Mouse (Mus musculus): ENCODE results near the gene Mrpl37. TPM values are rescaled to one million over a fixed set of nuclear protein-coding genes. Genes with fewer than 3 reads are reported as not detected.

Gene Mrpl37
- polyA plus RNA-seq, 1 experiment from 2014 or later, result 123 TPM

DNA sequence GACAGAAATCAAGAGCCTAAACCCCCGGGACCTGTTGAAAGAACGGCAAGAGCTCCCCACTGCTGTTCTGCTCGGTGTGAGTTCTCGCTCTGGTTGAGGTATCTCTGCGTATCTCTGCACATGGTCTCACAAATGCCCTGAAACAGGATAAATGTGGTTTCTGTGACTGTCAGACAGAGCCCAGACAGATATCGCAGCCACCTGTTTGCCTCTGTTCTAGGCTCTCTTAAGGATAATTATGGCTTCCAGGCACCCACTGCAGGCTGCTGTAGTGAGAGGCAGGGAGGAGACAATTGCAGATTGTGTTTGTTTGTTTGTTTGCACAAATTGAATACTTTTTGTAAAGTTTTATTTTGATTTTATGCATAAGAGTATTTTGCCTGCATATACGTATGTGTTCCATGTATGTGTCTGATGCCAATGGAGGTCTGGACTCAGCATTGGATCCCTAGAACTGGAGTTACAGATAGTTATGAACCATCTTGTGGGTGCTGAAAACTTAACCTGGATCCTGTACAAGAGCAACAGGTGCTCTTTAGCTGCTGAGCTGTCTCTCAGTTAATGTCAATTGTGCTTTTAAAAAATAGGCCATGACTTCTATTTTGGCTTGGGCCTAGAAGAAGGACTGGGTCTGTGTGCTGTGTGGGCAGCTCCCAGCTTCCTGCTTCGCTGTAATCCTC lies 55.2 kb downstream of the Mrpl37 start:
- Histone ChIP-seq H3K27ac (replicated peaks) (no peak overlapping the region), H3K4me3 (no peak overlapping the region), H3K4me1 (peaks cover 48% of the 10 kb centered on the region), H3K27me3 (ENCODE audit: low read depth, poor library complexity, severe bottlenecking) (no peaks in the 10 kb centered on the region), H3K36me3 (peaks cover 76% of the 10 kb centered on the region), H3K9me3 (replicated peaks) (no peaks in the 10 kb centered on the region)
- no peak for DNase-seq (ENCODE audit: low spot score)
- 91% methylated on average over 8 of the region's 8 CpGs for WGBS

DNA sequence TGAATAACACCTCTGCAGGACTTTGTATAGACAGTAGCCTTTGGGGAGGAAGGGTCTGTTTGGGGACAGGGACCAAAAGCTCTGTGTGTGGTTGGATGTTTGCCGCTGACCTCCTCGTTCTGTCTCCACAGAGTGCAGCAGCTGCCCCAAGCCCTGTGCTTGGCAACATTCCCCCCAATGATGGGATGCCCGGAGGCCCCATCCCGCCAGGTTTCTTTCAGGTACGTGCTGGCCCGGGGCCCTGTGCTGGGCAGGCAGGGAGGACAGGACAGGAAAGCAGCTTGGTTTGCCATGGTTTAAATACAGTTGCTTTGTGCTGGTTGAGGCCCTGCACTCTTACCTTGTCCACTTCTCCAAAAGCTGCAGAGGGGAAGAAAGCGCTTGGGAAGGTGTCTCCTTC lies 57.1 kb downstream of the Mrpl37 start:
- H3K9me3 ChIP-seq (replicated peaks), result no peaks in the 10 kb centered on the region
- DNase-seq (ENCODE audit: low spot score), result no peak
- peaks cover 29% of the 10 kb centered on the region for H3K4me1 ChIP-seq
- WGBS, result 94% methylated on average over 7 of the region's 7 CpGs
- H3K27ac ChIP-seq (replicated peaks), result no peak overlapping the region
- no peaks in the 10 kb centered on the region for H3K27me3 ChIP-seq (ENCODE audit: low read depth, poor library complexity, severe bottlenecking)
- no peak overlapping the region for H3K4me3 ChIP-seq
- peaks cover 64% of the 10 kb centered on the region for H3K36me3 ChIP-seq

- no peak overlapping the region for H3K27ac ChIP-seq (replicated peaks)
- WGBS, result 92% methylated on average over 2 of the region's 2 CpGs
- DNase-seq (ENCODE audit: low spot score), result no peak
- peaks cover 53% of the 10 kb centered on the region for H3K36me3 ChIP-seq
- no peak overlapping the region for H3K4me3 ChIP-seq
- H3K27me3 ChIP-seq (ENCODE audit: low read depth, poor library complexity, severe bottlenecking), result no peaks in the 10 kb centered on the region
- peaks cover 28% of the 10 kb centered on the region for H3K4me1 ChIP-seq
- H3K9me3 ChIP-seq (replicated peaks), result no peaks in the 10 kb centered on the region
These were observed 58.5 kb downstream of the Mrpl37 start for GRCm38 (mm10) chr4:107008161-107008560.

DNA sequence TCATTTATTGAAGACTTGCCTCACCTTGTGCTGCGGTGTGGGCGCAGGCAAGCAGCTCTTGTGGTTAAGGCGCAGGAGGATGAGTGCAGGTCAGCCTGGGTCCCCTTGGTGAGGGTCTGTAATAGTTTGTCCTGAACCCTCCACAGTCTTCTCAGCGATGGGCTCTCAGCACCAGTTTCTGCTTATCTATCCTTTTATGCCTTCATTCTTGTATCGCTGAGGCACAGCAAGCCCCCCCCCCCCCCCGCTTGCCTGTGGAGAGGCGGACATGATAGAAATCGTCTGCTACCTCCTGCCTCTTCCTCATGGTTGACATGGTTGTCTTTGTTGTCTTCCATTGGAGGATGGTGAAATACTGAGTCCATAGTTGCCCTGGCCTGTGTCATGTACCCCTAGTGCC lies 59.3 kb downstream of the Mrpl37 start:
- no peak for DNase-seq (ENCODE audit: low spot score)
- WGBS, result 94% methylated on average over 8 of the region's 8 CpGs
- peaks cover 50% of the 10 kb centered on the region for H3K36me3 ChIP-seq
- H3K27me3 ChIP-seq (ENCODE audit: low read depth, poor library complexity, severe bottlenecking), result no peaks in the 10 kb centered on the region
- peaks cover 28% of the 10 kb centered on the region for H3K4me1 ChIP-seq
- H3K9me3 ChIP-seq (replicated peaks), result no peaks in the 10 kb centered on the region
- no peak overlapping the region for H3K4me3 ChIP-seq
- H3K27ac ChIP-seq (replicated peaks), result no peak overlapping the region

GRCm38 (mm10) chr4:107006807-107007206 lies 59.9 kb downstream of the Mrpl37 start:
- Histone ChIP-seq H3K9me3 (replicated peaks) (no peaks in the 10 kb centered on the region), H3K4me1 (peaks cover 28% of the 10 kb centered on the region), H3K27ac (replicated peaks) (no peak overlapping the region), H3K27me3 (ENCODE audit: low read depth, poor library complexity, severe bottlenecking) (no peaks in the 10 kb centered on the region), H3K4me3 (no peak overlapping the region), H3K36me3 (peaks cover 44% of the 10 kb centered on the region)
- DNase-seq (ENCODE audit: low spot score), result no peak
- 94% methylated on average over 6 of the region's 6 CpGs for whole genome bisulfite sequencing

- Histone ChIP-seq H3K27ac (replicated peaks) (no peak overlapping the region), H3K9me3 (replicated peaks) (no peaks in the 10 kb centered on the region), H3K4me1 (peaks cover 32% of the 10 kb centered on the region), H3K4me3 (no peak overlapping the region), H3K36me3 (peaks cover 40% of the 10 kb centered on the region), H3K27me3 (ENCODE audit: low read depth, poor library complexity, severe bottlenecking) (no peaks in the 10 kb centered on the region)
- WGBS, result 86% methylated on average over 4 of the region's 4 CpGs
- no peak for DNase-seq (ENCODE audit: low spot score)
These were observed 60.4 kb downstream of the Mrpl37 start for GRCm38 (mm10) chr4:107006229-107006628.

Other genes starting within 250 kb of the Mrpl37 start
- 119 and 136 TPM in 2 replicates for gene Ssbp3, start 156.2 kb downstream of the Mrpl37 start, polyA plus RNA-seq (2016; fragmentation: Nextera tagmentation; extraction: Ambion mirVana)
- 7.6 and 9.9 TPM in 2 replicates for gene Cyb5rl, start 120 bp upstream of the Mrpl37 start, polyA plus RNA-seq (2016; fragmentation: Nextera tagmentation; extraction: Ambion mirVana)
- 0.11 and 0.22 TPM in 2 replicates for gene Cdcp2, start 30.0 kb upstream of the Mrpl37 start, polyA plus RNA-seq (2016; fragmentation: Nextera tagmentation; extraction: Ambion mirVana)
- gene Tmem59, start 111.5 kb upstream of the Mrpl37 start, polyA plus RNA-seq (2016; fragmentation: Nextera tagmentation; extraction: Ambion mirVana), result 279 and 311 TPM in 2 replicates
- 30.6 and 39.7 TPM in 2 replicates for gene Tceanc2, start 112.2 kb upstream of the Mrpl37 start, polyA plus RNA-seq (2016; fragmentation: Nextera tagmentation; extraction: Ambion mirVana)
- not detected in 2 replicates for gene Ldlrad1, start 142.3 kb upstream of the Mrpl37 start, polyA plus RNA-seq (2016; fragmentation: Nextera tagmentation; extraction: Ambion mirVana)
- gene Lrrc42, start 186.7 kb upstream of the Mrpl37 start, polyA plus RNA-seq (2016; fragmentation: Nextera tagmentation; extraction: Ambion mirVana), result 75.0 and 83.0 TPM in 2 replicates
- 25.6 and 25.9 TPM in 2 replicates for gene Hspb11, start 186.7 kb upstream of the Mrpl37 start, polyA plus RNA-seq (2016; fragmentation: Nextera tagmentation; extraction: Ambion mirVana)
- gene Dio1, start 240.3 kb upstream of the Mrpl37 start, polyA plus RNA-seq (2016; fragmentation: Nextera tagmentation; extraction: Ambion mirVana), result not detected in 2 replicates
- 37.8 and 42.6 TPM in 2 replicates for gene Yipf1, start 247.5 kb upstream of the Mrpl37 start, polyA plus RNA-seq (2016; fragmentation: Nextera tagmentation; extraction: Ambion mirVana)

Data from midbrain, embryonic 10.5 days (tissue).